Mouse (Mus musculus) ES-E14 (cell line): ENCODE data around the gene Aqp7. TPM values are rescaled to one million over a fixed set of nuclear protein-coding genes. Genes with fewer than 3 reads are reported as not detected.

Source experiments
- DNase-seq: peaks from one replicate; pipeline ENCODE4 v3.0.0-alpha.2; 2013; ENCODE audit warnings: low read depth, low spot score
- H3K27ac ChIP-seq: 2 replicates; pipeline ENCODE4 v1.5.1; 2012; ENCODE audit warnings: low read depth, mild to moderate bottlenecking, low read length, moderate library complexity, mixed read lengths; ENCODE audit not compliant: poor library complexity, insufficient read depth, severe bottlenecking
- H3K36me3 ChIP-seq: 2 replicates; pipeline ENCODE4 v1.6.1; 2012; ENCODE audit warnings: mild to moderate bottlenecking, low read length, moderate library complexity, mixed read lengths; ENCODE audit not compliant: control insufficient read depth, poor library complexity, insufficient read depth, severe bottlenecking
- H3K4me1 ChIP-seq, 2 experiments: fragments of 150-350 bp in 1 of 2; sonication (generic) in 1 of 2; 2 replicates each; pipeline ENCODE4 v1.6.1; 2012; ENCODE audit warnings: low read length in 2 of 2, mild to moderate bottlenecking in 1 of 2, mixed read lengths in 1 of 2; ENCODE audit not compliant: control insufficient read depth in 2 of 2, insufficient read depth in 2 of 2, poor library complexity in 1 of 2
- H3K4me3 ChIP-seq, 2 experiments: fragments of 150-350 bp in 1 of 2; sonication (generic) in 1 of 2; 2 replicates each; pipeline ENCODE4 v1.5.1; 2012; ENCODE audit warnings: low read length in 2 of 2, low read depth in 1 of 2, mild to moderate bottlenecking in 1 of 2, mixed read lengths in 1 of 2; ENCODE audit not compliant: insufficient read depth in 1 of 2, poor library complexity in 1 of 2, severe bottlenecking in 1 of 2
- H3K9ac ChIP-seq: 2 replicates; pipeline ENCODE4 v1.6.1; 2012; ENCODE audit warnings: low read depth, mild to moderate bottlenecking, low read length, mixed read lengths; ENCODE audit not compliant: poor library complexity, insufficient read depth, severe bottlenecking
- H3K9me3 ChIP-seq: fragments of 150-350 bp; sonication (generic); 2 replicates; pipeline ENCODE4 v1.6.1; 2012; ENCODE audit warnings: low read depth, mild to moderate bottlenecking, low read length; ENCODE audit not compliant: control insufficient read depth, insufficient read depth
- CHD2 ChIP-seq: IDR thresholded peaks from 2 replicates; pipeline ENCODE4 v1.6.1; 2014; ENCODE audit warnings: mild to moderate bottlenecking, low read depth, low read length, inconsistent platforms
- HCFC1 ChIP-seq: IDR thresholded peaks from 2 replicates; pipeline ENCODE4 v1.6.1; 2012; ENCODE audit warnings: low read length, inconsistent platforms, borderline replicate concordance; ENCODE audit not compliant: insufficient read depth
- MAFK ChIP-seq: IDR thresholded peaks from 2 replicates; pipeline ENCODE4 v1.6.1; 2014; ENCODE audit warnings: mild to moderate bottlenecking, low read depth, low read length, inconsistent platforms; ENCODE audit not compliant: insufficient read depth
- ZC3H11A ChIP-seq: IDR thresholded peaks from 2 replicates; pipeline ENCODE4 v1.6.1; 2012; ENCODE audit warnings: low read depth, mild to moderate bottlenecking, inconsistent platforms, low read length, borderline replicate concordance
- ZNF384 ChIP-seq: IDR thresholded peaks from 2 replicates; pipeline ENCODE4 v1.6.1; 2012; ENCODE audit warnings: low read depth, low read length, inconsistent platforms
- in situ Hi-C, 2 experiments: fragments of 600-800 bp; cut with MboI; formaldehyde crosslinking; loops; one replicate each; pipeline ENCODE4 v1.15.1; 2025; ENCODE audit warnings: low sequenced_read_pairs in 2 of 2, inconsistent platforms in 1 of 2; ENCODE audit not compliant: unreplicated experiment in 2 of 2
- total RNA-seq: library from RNA; depleted of rRNA; stranded (reverse); fragments of 300-350 nt; gene quantifications from 2 replicates; pipeline ENCODE4 v1.2.3, GENCODE M21; 2012

Gene Aqp7
- total RNA-seq, 1 experiment, result not detected

DNA sequence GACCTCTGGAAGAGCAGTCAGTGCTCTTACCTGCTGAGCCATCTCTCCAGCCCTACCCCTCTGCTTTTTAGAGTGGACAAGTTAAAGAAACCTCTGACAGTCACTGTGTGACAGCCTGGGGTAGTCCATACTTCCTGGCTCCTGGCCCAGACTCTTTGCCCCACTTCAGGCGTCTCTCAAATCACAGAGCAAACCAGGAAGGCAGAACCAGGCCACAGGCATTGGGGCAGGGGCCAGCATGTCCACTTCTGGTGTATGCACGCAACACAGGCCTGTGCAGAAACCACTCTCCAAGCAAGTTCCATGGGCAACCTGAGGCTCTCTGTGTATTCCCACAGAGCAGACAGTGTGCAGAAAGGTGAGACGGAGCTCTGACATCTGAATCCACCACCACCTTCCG, 17.3 kb upstream of the Aqp7 start:
- H3K36me3 ChIP-seq, result no peaks in the 10 kb centered on the region
- no peak overlapping the region for H3K27ac ChIP-seq
- peaks cover 2 to 7% of the 10 kb centered on the region in 2 experiments; a peak in 1 of 4 replicates for H3K4me1 ChIP-seq
- no peak for DNase-seq
- no peak for TF ChIP-seq HCFC1
- in situ Hi-C loops, result no loop called here
- H3K9ac ChIP-seq, result no peak overlapping the region
- no peaks in the 10 kb centered on the region for H3K9me3 ChIP-seq
- H3K4me3 ChIP-seq, result no peak overlapping the region

DNA sequence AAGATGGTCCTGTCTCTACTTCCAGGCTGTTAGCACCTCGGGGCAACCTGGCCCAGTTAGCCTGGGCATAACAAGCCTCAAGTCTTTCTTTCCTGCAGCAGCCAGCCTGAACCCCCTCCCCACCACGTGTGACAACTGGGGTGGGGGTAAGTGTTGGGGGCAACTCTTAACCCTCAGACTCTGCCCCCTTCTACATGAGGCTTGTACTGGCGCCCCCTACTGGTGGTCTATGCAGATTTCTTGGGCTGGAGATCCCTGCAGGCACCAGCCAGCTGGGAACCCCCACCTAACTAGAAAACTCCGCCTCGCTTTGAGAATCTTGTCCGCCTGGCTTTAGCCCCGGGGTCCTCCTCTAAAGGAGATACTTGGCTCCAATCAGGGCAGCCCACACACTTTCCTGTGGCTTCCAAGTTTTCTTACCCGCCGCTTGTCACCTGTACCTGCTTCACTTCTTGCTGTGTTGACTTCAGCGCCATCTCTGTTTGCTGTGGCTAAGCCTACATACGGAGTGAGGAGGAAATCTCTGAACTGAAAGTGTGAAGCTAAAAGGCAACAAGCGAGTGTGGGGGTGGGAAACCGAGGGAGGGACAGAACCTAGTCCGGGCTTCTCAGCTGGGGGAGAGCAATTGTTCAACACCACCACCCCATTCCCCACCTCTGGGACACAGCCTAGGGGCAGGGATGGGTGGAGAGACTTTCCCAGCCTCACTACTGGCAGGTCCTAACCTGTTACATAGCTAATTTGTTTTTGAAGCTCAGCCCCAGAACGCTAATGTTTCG, 16.1 kb upstream of the Aqp7 start:
- H3K4me1 ChIP-seq, result peaks cover 2 to 7% of the 10 kb centered on the region in 2 experiments; a peak in 1 of 4 replicates
- DNase-seq, result peak; percentile 74
- H3K9me3 ChIP-seq, result no peaks in the 10 kb centered on the region
- H3K27ac ChIP-seq, result peak overlapping the region; percentile 24; the same call in 1 of the 2 replicates
- TF ChIP-seq HCFC1 (no peak), ZC3H11A (no peak), CHD2 (no peak), ZNF384 (no peak), MAFK (no peak)
- H3K4me3 ChIP-seq, result peak overlapping the region in 1 of 2 experiments; percentile 71; a peak in 2 of 4 replicates
- H3K9ac ChIP-seq, result no peak overlapping the region; the same call in 1 of the 2 replicates
- H3K36me3 ChIP-seq, result no peaks in the 10 kb centered on the region
- in situ Hi-C loops, result no loop called here

DNA sequence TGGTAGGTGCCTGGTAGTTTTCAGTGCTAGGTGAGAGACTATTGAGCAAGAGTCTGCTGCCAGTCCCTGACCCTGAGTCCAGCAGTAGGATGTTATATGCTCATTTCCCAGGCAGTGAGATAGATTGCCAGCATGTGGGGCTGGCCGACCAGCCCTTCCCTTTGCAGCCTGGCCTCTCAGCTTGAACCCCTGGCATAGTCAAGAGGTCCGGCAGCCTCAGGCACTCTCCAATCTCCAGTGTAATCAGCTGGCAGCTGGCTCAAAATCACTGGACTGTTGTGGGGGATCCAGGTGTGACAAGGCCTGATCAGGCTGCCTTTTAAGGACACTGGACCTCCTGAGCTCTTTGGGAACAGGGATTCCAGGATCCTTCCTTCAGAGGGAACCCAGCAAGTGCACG, 15.4 kb upstream of the Aqp7 start:
- in situ Hi-C loops, result no loop called here

DNA sequence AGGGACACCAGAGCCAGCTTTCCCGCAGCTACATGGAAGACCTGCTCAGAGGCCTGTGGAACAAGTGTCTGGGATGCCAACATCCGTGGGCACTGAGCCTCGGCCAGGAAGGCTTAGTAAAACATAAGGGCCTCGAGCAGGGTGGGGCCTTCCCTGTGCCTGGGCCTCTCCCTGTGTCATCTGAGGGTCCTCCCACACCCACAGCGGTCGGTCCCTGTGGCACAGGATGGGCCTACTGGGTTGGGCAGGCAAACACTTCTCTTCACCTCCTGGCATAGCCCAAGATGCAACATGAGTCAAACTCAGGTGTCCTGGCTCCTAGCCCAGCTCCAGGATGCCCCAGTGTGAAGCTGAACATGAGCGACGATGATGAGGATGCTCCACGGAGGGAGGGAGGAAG, 9.4 kb upstream of the Aqp7 start:
- in situ Hi-C loops, result loop anchor here in 1 of 2 experiments (5.0 kb wide), 1 partner anchor 60 kb away; no protein-coding TSS in a partner anchor
- TF ChIP-seq HCFC1 (no peak), CHD2 (no peak), ZC3H11A (no peak), ZNF384 (no peak), MAFK (no peak)
- Histone ChIP-seq H3K36me3 (no peaks in the 10 kb centered on the region), H3K4me1 (peaks cover 0 to 16% of the 10 kb centered on the region in 2 experiments; a peak in 2 of 4 replicates), H3K9ac (no peak overlapping the region), H3K9me3 (no peaks in the 10 kb centered on the region), H3K4me3 (no peak overlapping the region), H3K27ac (peak overlapping the region; percentile 6; the same call in 1 of the 2 replicates)
- no peak for DNase-seq

More for the DNA sequence above, 15.4 kb upstream of the Aqp7 start:
- no peak overlapping the region for H3K9ac ChIP-seq
- H3K27ac ChIP-seq, result no peak overlapping the region
- peaks cover 2 to 7% of the 10 kb centered on the region in 2 experiments; a peak in 1 of 4 replicates for H3K4me1 ChIP-seq
- TF ChIP-seq CHD2 (no peak), ZC3H11A (no peak), ZNF384 (no peak), MAFK (no peak), HCFC1 (no peak)
- H3K9me3 ChIP-seq, result no peaks in the 10 kb centered on the region
- H3K36me3 ChIP-seq, result no peaks in the 10 kb centered on the region
- H3K4me3 ChIP-seq, result no peak overlapping the region
- no peak for DNase-seq
